ENCODE assay signal across 20 mouse cellular contexts in the genomic region with DNA sequence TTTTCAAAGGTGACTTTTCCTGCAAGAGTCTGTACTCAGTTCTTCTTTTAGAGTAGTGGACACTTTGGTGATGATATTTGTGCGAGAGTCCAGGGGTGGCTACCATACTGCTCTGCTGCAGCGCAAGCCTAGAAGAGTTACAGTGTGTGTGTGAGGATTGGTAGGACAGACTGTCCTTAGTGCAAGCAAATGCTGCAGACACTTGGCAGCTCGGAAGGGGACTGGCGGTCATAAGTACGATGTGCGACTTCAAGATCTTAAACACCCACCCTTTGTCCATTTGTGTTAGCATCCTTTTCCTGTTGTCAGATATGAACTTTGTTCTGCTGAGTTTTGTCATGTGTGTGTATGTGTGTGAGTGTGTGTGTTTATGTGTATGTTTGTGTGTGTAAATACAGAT.
A peak's percentile ranks its signal among the peaks of the same experiment; 100 is the strongest.
DNase-seq lines count a peak whose midpoint lies in the region; ATAC-seq lines count a peak whose summit lies in the region.
"Had no signal": no experiment of that assay in that cellular context is flagged by ENCODE, and none has a peak within 500 bp of the region (broad histone marks: within the 10 kb centered on the region; RNA-seq: fewer than 3 reads in every experiment).

No protein-coding gene starts in this region.

- H3K4me3 ChIP-seq in forebrain, embryonic 14.5 days (ENCODE audit: low read depth, low read length), result peak overlapping the region; percentile 13; the same call in 1 of the 2 replicates
- 0 out of 2 replicates have a peak overlapping the region, but pooled peaks have one; percentile 4 for H3K4me3 ChIP-seq in hindbrain, embryonic 14.5 days (replicated peaks; ENCODE audit: low read length)
- H3K4me3 ChIP-seq in midbrain, embryonic 15.5 days, result no peak overlapping the region
- H3K4me3 ChIP-seq: embryonic facial prominence, embryonic 12.5 days; heart, adult 2 months; heart, embryonic 15.5 days; liver, embryonic 15.5 days; myocyte had no signal

- H3K36me3 ChIP-seq in forebrain, embryonic 14.5 days (ENCODE audit: control insufficient read depth, insufficient read depth, low read length), result no peaks in the 10 kb centered on the region
- H3K36me3 ChIP-seq in hindbrain, embryonic 14.5 days (replicated peaks; ENCODE audit: control insufficient read depth, insufficient read depth), result no peaks in the 10 kb centered on the region
- H3K36me3 ChIP-seq in midbrain, embryonic 15.5 days (replicated peaks), result no peaks in the 10 kb centered on the region
- H3K36me3 ChIP-seq: embryonic facial prominence, embryonic 12.5 days; heart, embryonic 15.5 days; liver, embryonic 15.5 days had no signal

- peak overlapping the region; percentile 4; the same call in 1 of the 2 replicates for H3K9ac ChIP-seq in forebrain, embryonic 14.5 days (ENCODE audit: low read length)
- 0 out of 2 replicates have a peak overlapping the region, but pooled peaks have one; percentile 32 for H3K9ac ChIP-seq in hindbrain, embryonic 14.5 days
- no peak overlapping the region for H3K9ac ChIP-seq in midbrain, embryonic 15.5 days
- H3K9ac ChIP-seq: embryonic facial prominence, embryonic 12.5 days; heart, embryonic 15.5 days; liver, embryonic 15.5 days had no signal

- peaks cover 35% of the 10 kb centered on the region for H3K4me1 ChIP-seq in forebrain, embryonic 14.5 days (ENCODE audit: control insufficient read depth, insufficient read depth, low read length)
- peaks cover 14% of the 10 kb centered on the region for H3K4me1 ChIP-seq in hindbrain, embryonic 14.5 days (replicated peaks; ENCODE audit: control insufficient read depth, insufficient read depth, low read length)
- H3K4me1 ChIP-seq in midbrain, embryonic 15.5 days, result peaks cover 30% of the 10 kb centered on the region
- H3K4me1 ChIP-seq: heart, embryonic 15.5 days; liver, embryonic 15.5 days had no signal

- peak; percentile 53 for DNase-seq in heart, adult 11 months
- no peak for DNase-seq in heart, postnatal 4 days
- DNase-seq in forebrain, embryonic 14.5 days (ENCODE audit: low spot score), result no peak
- no peak for DNase-seq in hindbrain, embryonic 14.5 days (ENCODE audit: low spot score)
- DNase-seq in urinary bladder, postnatal 36 days (ENCODE audit: low spot score in 2 of 2), result no peak
- no peak for DNase-seq in kidney, adult 8-10 months
- DNase-seq: adrenal gland, adult 8-10 months; cerebellum, adult 2 months; heart, adult 2 months; kidney, adult 18-20 months; kidney, postnatal 25 days; lung, postnatal 10 days; right cerebral cortex, postnatal 25 days; thymus, postnatal 25 days had no signal

- H3K4me2 ChIP-seq in forebrain, embryonic 14.5 days (ENCODE audit: low read length), result peak overlapping the region; percentile 41
- H3K4me2 ChIP-seq in hindbrain, embryonic 14.5 days (replicated peaks), result peak overlapping the region; percentile 36
- peak overlapping the region; percentile 2; the same call in 1 of the 2 replicates for H3K4me2 ChIP-seq in midbrain, embryonic 15.5 days
- H3K4me2 ChIP-seq: embryonic facial prominence, embryonic 12.5 days; heart, embryonic 15.5 days; liver, embryonic 15.5 days had no signal

- peak overlapping the region; percentile 89; the same call in 1 of the 2 replicates for H3K27ac ChIP-seq in forebrain, embryonic 14.5 days (ENCODE audit: low read depth, low read length)
- H3K27ac ChIP-seq in hindbrain, embryonic 14.5 days, result no peak overlapping the region
- H3K27ac ChIP-seq in midbrain, embryonic 15.5 days, result no peak overlapping the region
- H3K27ac ChIP-seq: embryonic facial prominence, embryonic 12.5 days; heart, adult 2 months; heart, embryonic 15.5 days; liver, embryonic 15.5 days had no signal

- no peaks in the 10 kb centered on the region for H3K27me3 ChIP-seq in forebrain, embryonic 14.5 days (replicated peaks; ENCODE audit: control insufficient read depth, insufficient read depth, low read length)
- H3K27me3 ChIP-seq in hindbrain, embryonic 14.5 days (ENCODE audit: control insufficient read depth, insufficient read depth, low read length), result no peaks in the 10 kb centered on the region
- H3K27me3 ChIP-seq in midbrain, embryonic 15.5 days (replicated peaks), result no peaks in the 10 kb centered on the region
- H3K27me3 ChIP-seq: embryonic facial prominence, embryonic 12.5 days; heart, embryonic 15.5 days; liver, embryonic 15.5 days had no signal

- H3K9me3 ChIP-seq in forebrain, embryonic 14.5 days (replicated peaks; ENCODE audit: control insufficient read depth, low read length), result no peaks in the 10 kb centered on the region
- H3K9me3 ChIP-seq in hindbrain, embryonic 14.5 days (ENCODE audit: control insufficient read depth, low read length), result no peaks in the 10 kb centered on the region
- H3K9me3 ChIP-seq in midbrain, embryonic 15.5 days, result no peaks in the 10 kb centered on the region
- H3K9me3 ChIP-seq: embryonic facial prominence, embryonic 12.5 days; heart, embryonic 15.5 days; liver, embryonic 15.5 days had no signal

- ATAC-seq in forebrain, embryonic 14.5 days, result no peak
- ATAC-seq in hindbrain, embryonic 14.5 days (ENCODE audit: low FRiP score), result no peak
- ATAC-seq in midbrain, embryonic 15.5 days (replicated peaks), result no peak
- ATAC-seq in activated CD4-positive, CD25-positive, alpha-beta regulatory T cell, adult 4 months, result no peak

- 48% methylated on average over 6 of the region's 6 CpGs for WGBS in forebrain, embryonic 14.5 days
- 73% methylated on average over 6 of the region's 6 CpGs for WGBS in hindbrain, embryonic 14.5 days
- 80% methylated on average over 6 of the region's 6 CpGs for WGBS in midbrain, embryonic 15.5 days
